Mouse (Mus musculus) ES-E14 (cell line): Measurements from ENCODE around the gene Cenpu.

ENCODE experiments used
- HCFC1 ChIP-seq: IDR thresholded peaks from 2 replicates; pipeline ENCODE4 v1.6.1; 2012; ENCODE audit warnings: low read length, inconsistent platforms, borderline replicate concordance; ENCODE audit not compliant: insufficient read depth
- MAFK ChIP-seq: IDR thresholded peaks from 2 replicates; pipeline ENCODE4 v1.6.1; 2014; ENCODE audit warnings: mild to moderate bottlenecking, low read depth, low read length, inconsistent platforms; ENCODE audit not compliant: insufficient read depth
- ZC3H11A ChIP-seq: IDR thresholded peaks from 2 replicates; pipeline ENCODE4 v1.6.1; 2012; ENCODE audit warnings: low read depth, mild to moderate bottlenecking, inconsistent platforms, low read length, borderline replicate concordance
- ZNF384 ChIP-seq: IDR thresholded peaks from 2 replicates; pipeline ENCODE4 v1.6.1; 2012; ENCODE audit warnings: low read depth, low read length, inconsistent platforms

GRCm38 (mm10) chr8:46526821-46527220 is 25.0 kb upstream of the Cenpu start:
- no peak for TF ChIP-seq MAFK
- no peak for TF ChIP-seq HCFC1
- TF ChIP-seq ZNF384 = no peak
- no peak for TF ChIP-seq ZC3H11A
